Mouse (Mus musculus) liver, adult 2 months (tissue): ENCODE results near the gene Icam4.

ENCODE experiments used
- CTCF ChIP-seq: fragments of 200-500 bp; IDR thresholded peaks from 2 replicates; pipeline ENCODE4 v1.5.1; 2011; ENCODE audit warnings: low read depth, low read length, control low read depth
- POLR2A ChIP-seq: fragments of 200-500 bp; IDR thresholded peaks from 2 replicates; pipeline ENCODE4 v1.6.1; 2011; ENCODE audit warnings: low read length, control low read depth; ENCODE audit not compliant: insufficient read depth; ENCODE audit errors: extremely low read depth

- TF ChIP-seq POLR2A (no peak), CTCF (no peak)
Observed at GRCm38 (mm10) chr9:21025258-21025810, 3.8 kb upstream of the Icam4 start.
